Mouse (Mus musculus) brain, adult 2 months (tissue): ENCODE measurements around the gene Brip1.

ENCODE experiments used
- DNase-seq: peaks from one replicate; pipeline ENCODE4 v3.0.0; 2011; ENCODE audit warnings: low read depth, low spot score

Gene Brip1

GRCm38 (mm10) chr11:86026556-86027194 lies 174.3 kb downstream of the Brip1 start:
- no peak for DNase-seq

GRCm38 (mm10) chr11:86022439-86022838 lies 178.6 kb downstream of the Brip1 start:
- DNase-seq, result peak; percentile 14

GRCm38 (mm10) chr11:86020033-86020432 lies 181.0 kb downstream of the Brip1 start:
- DNase-seq, result no peak

- DNase-seq, result no peak
Observed at GRCm38 (mm10) chr11:86016242-86016641, 184.8 kb downstream of the Brip1 start.

- DNase-seq, result no peak
Observed at GRCm38 (mm10) chr11:86013087-86013486, 187.9 kb downstream of the Brip1 start.

GRCm38 (mm10) chr11:86010458-86010857 lies 190.5 kb downstream of the Brip1 start:
- DNase-seq, result no peak

- no peak for DNase-seq
Observed at GRCm38 (mm10) chr11:86008211-86008905, 192.6 kb downstream of the Brip1 start.
